Mouse (Mus musculus) gastrocnemius, adult 18-20 months (tissue): ENCODE data around the gene Rnaseh1. TPM values are rescaled to one million over a fixed set of nuclear protein-coding genes. Genes with fewer than 3 reads are reported as not detected.
A peak's percentile ranks its signal among the peaks of the same experiment; 100 is the strongest.

Experiments
- DNase-seq: peaks from one replicate; pipeline ENCODE4 v3.0.0; 2021; ENCODE audit warnings: low spot score
- total RNA-seq, 2 experiments: library from RNA; stranded (reverse); gene quantifications; 2 replicates each; pipeline ENCODE4 v1.2.3; 2021

The Rnaseh1 gene
- total RNA-seq, 2 experiments from 2014 or later: 6.6 to 7.0 TPM

DNA sequence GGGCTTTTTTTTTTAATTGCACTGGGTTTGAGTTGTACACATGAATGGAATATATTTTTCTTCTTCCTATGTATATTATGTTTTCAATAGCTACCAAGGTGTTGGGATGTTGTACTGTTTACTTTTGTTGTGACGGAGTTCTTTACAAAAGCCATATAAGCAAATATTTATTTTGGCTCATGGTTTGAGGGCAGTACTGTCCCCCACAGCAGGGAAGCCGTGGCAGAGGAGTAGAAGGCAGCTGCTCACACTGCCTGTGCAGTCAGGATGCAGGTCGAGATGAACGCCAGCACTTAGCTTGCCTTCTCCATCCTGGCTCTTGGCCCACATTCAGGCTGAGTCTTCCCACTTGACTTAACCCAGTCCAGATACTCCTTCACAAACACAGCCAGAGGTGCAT, 17.3 kb downstream of the Rnaseh1 start:
- no peak for DNase-seq

DNA sequence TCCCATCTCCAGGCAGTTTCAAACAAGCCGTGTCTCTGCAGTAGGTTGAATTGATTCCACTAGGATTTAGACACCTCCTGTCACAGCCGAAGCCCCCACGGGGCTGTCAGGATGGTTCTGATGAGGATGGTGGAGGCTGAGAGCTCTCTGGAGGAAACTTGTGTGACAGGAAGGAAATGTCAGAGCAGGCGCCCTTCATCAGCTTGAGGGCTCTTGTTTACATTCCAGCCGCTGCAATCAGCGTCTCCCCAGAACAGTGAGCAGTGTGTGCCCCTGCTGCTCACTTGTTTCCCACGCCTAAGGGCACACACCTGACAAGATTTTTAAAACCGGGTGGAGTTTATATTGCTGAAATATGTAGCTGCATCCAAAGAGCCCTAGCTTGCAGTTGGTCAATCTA, 17.9 kb downstream of the Rnaseh1 start:
- no peak for DNase-seq

DNA sequence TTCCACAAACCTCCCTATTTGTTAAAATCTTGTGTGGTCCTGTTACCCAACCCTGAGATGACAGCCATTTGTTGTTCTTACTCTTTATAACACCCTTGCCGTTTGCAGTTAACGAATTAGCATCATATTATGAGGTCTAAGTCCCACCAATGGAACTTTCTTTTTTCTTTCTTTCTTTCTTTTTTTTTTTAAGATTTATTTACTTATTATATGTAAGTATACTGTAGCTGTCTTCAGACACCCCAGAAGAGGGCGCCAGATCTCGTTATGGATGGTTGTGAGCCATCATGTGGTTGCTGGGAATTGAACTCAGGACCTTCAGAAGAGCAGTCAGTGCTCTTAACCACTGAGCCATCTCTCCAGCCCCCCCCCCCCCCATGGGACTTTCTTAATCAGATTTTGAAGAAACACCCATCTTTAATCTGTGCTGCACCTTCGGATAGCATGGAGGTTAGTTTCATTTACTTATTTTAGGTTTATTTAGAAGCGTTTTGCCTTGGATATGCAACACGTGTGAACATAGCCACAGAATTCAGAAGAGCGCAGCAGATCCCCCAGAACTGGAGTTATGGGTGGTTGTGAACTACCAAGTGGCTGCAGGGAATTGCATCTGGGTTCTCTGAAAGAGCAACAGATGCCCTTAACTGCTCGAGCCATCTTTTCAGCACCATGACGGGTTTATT, 24.8 kb downstream of the Rnaseh1 start:
- DNase-seq: no peak

DNA sequence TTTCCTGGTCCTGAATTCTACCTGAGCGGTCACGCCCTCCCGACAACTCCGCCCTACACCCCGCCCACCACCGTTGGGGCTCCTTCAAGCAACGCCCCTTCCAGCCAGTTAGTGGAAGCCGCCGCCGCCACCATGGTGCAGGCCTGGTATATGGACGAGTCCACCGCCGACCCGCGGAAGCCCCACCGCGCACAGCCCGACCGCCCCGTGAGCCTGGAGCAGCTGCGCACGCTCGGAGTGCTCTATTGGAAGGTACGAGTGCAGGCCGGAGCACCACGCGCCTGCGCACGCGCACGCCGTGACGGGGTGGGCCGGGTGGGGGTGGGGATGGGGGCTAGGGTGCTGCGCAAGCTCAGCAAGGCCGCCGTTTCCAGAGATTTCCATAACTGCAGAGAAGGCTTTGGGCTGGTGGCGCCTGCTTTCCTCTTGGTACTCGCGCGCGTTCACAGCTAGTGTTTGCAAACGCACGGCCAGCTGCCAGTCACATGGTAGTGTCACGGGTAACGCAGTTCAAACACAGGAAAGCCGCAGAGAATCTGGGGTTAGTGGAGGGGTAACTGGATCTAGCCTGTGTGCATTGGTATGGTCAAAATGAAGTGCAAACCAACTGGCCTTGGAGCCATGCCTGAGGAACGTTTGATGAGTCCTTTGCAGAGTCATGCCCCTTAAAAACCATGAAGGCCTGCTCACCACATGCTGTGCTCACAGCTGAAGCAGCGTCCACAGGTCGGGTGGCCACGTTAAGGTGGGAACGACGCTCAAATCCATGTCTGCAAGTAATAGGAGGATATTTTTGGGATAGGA, 25.9 kb downstream of the Rnaseh1 start, which contains the start of gene Adi1:
Gene Adi1 (plus strand): TSS at position 111 of the 804 bp plus-strand sequence.
- peak; percentile 74 for DNase-seq

DNA sequence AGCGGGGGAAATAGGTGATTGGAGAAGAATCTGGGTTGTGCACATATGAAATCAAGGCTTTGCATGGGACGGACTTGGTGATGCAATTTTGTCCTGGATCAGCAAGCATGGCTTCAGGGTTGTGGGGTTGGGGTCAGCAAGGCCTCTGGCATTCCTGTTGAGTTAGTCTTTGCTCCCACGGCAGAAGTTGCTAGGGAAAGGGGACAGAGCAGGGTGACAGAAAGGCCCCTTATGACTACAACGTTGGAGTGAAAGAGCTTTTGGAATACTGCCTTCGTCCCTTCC, 26.5 kb downstream of the Rnaseh1 start:
- DNase-seq: no peak

DNA sequence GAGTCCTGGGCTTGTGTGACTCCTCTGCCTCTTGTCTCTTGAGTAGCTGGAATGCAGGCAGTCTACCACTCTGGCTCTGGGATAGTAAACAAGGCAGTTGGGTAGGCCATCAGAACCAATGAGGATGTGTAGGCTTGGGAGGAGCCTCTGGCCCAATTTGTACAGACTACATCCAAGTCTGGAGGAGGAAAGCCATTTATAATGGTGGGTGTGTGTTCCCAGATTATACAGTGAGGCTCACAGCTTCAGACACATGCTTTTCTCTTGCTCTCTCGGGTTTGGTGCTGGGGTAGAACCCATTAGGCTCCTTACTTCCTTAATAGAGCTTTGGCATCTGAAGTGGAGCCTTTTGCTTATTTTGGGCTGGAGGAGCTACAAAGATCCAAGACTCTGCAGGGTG, 35.3 kb downstream of the Rnaseh1 start:
- no peak for DNase-seq

DNA sequence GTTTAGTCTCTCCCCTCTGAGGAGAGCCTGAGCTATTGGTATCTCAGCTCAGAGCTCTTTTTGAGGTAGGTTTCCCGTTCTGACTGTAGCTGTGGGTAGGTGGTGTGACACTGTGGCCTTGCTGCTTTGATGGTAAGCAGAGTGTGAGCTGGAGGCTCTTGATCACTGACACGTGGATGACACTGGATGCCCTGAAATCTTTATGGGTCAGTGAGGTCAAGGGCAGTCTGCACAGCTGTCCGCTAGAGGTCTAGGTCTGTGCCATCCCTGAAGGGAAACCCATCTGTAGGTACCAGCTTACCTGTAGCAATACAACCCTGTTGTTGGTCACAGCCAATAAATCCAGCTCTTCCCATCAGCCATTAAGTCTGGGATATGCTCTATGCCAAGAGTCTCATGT, 36.4 kb downstream of the Rnaseh1 start:
- no peak for DNase-seq

DNA sequence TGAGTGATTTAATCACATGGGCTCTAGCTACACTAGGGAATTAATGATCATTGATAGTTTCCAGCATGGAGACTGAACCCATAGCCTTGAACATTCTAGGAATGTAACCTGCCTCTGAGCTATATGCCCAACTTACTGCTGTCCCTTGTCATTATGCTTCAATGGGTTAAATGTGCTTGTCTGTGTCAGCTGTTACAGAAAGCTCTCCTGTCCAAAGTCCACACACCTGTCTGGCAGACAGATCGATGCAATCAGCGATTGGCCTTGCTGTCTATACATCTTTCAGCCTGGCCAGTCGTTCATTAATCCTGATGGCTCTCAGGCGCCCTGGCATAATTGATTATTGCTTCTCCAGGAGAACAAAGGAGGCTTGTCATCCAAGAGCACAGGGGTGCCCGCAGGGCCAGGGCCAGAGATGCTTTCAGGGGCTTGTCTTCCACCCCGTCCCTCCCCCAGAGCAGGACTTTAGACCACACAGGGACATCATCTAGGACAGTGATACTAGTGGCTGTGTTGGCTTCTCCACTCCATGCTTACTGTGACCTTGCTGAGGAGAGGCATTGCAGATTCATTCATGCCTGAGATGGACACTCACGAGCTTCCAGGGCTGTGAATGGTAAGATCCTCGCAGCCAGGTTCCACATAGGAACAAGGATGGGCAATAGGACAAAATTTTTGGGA, 36.9 kb downstream of the Rnaseh1 start:
- no peak for DNase-seq

DNA sequence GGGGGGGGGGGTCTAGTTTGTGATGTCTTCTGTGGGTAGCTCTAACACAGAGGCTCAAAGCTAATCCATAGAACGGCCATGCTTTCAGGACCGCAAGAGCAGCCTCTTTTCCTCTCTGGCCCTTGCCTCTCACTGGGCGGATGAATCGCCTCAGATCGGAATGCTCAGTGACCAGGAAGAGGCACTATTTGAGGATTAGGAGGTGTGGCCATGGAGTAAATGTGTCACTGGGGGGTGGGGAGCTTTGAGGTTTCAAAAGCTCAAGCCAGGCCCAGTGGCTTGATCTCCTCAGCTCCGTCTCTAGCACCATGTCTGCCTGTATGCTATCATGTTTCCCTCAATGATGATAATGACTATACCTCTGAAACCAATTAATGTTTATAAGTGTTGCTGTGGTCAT, 39.6 kb downstream of the Rnaseh1 start:
- no peak for DNase-seq

DNA sequence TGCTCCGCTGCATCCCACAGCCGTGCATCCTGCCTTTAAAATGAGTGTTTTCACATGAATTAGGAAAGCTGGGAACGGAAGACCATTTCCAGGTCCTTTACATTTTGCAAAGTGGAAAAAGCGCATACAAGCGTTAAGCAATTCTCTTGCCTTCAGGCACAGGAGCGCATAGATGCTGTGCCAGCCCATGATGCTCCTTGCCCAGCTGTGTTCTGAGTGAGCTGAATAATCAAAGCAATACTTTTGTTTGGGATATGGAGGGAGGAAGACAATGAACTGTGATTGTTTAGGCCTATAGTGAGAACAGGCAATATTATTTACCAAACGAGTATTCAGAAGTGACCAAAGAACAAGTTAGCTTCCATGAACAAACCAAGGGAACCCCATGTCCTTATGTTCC, 41.3 kb downstream of the Rnaseh1 start:
- no peak for DNase-seq

DNA sequence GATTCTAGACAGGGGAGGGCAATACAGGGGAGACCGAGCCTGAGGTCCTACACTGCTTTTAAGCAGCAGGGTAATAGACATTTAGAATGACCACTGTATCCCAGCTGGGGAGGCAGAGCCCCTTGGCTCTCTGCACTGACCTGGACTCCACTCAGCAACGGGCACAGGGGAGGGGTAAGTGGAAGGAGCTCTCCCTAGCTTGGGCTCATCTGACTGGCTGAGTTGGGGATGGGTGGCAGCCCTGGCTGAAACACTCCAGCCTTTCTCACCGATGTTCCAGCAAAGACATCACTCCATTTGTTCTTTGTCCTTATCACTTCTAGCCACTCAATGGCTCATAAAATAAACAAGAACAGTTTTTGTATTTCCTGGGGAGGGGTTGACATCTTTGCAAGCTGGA, 44.3 kb downstream of the Rnaseh1 start:
- no peak for DNase-seq

DNA sequence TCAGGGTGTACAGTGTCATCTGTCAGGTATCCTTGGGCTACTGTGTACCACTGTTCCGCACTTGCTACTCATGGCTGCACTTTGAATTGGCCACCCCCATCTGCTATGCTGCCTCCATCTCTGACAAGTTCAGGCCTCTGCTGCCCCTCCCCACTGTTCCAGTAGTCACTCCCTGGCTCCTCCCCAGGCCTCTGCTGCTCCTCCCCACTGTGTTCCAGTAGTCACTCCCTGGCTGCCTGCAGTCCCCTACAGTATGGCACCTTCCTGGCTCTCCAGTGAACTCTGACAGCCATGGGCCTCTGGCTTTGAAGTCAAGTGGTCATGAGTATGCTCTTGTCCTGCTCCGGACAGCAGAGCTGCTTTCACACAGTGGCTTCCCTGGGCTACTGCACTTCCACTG, 44.8 kb downstream of the Rnaseh1 start:
- no peak for DNase-seq

DNA sequence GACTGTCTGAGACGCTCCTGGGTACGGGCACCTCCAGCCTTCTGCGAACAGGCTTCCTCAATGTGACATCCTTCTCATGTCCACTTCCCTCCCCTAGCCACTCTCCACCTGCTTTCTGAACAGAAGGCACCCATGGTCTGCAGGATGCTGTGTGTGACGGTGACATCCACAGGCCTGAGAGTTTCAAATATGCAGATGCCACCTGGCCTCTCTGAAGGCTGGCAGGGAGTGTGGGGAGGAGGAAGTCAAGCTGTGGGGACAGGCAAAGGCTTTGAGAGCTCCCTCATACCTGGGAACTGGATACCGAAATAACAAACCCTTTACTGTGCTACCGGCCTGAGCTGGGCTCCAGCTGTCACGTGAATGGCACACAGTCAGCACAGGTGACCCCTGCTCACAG, 45.4 kb downstream of the Rnaseh1 start:
- DNase-seq: no peak

DNA sequence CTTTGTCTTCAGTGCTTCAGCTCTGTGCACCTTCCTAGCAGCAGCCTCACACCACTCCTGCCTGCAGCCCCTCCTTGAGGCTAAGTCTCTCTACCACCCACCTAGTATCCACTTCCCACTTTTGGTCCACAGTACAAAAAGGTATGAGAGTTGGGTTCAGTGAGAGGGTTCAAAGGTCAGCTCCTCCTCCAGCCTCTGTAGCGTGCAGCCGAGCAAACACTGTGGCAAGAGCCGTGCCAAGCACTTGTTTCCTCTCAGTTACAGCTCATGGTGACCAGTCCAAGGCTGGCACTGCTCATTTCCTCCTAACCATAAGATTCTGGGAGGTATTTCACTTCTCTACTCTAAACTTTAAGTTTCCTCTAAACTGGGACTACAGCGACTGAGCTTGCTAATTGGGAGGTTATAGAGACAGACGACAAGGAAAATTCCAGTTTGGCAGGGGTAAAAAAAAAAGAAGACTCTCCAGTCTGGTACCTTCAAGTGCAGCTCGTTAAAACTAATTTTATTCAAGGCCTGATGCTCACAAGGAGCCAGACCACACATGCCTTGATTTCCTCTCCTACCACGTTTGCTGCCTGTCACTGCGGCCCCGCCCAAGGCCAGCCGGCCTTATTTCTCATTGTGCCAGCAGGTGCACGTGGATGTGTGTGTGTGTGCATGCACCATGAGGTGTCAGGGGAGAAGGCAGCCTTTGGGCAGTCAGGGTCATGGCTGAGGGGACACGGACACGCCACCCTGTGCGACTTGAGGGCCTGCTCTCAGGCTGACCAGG, 48.6 kb downstream of the Rnaseh1 start:
- DNase-seq: no peak

DNA sequence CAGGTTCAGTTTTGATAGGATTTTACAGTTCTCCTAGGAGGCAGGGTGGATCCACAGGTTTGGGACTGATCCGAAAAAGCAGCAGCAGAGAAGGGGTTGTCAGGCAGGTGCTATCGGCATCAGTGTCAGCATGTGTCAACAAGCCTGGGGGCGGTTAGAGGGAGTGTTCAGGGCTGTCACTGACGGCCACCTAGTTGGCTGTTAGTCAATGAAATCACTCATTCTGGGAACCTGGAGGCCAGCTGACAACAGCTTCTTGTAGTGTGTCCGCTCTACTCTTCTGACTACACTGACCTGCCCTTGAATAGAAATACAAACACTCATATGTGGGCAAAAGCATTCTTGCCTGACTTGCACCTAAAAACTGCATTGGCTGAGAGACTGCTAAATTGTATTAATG, 49.7 kb downstream of the Rnaseh1 start:
- no peak for DNase-seq

DNA sequence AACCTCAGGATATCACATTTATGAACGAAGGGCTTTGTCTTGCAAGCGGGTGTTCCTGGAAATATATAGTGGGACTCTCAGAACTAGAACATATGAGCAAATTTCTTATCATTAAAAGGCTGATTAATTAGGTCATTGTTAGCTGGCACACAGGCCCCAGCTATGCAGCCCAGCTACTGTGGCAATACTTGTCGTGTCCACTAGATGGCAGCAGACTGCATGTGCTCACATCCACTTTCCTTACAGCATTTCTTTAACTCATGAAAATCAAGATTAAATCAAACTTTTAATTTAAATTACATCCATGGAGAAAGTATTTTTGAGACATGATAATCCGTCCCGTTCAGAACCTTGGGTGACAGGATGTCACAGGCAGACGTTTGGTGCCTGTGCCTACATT, 50.3 kb downstream of the Rnaseh1 start:
- peak; percentile 70 for DNase-seq

DNA sequence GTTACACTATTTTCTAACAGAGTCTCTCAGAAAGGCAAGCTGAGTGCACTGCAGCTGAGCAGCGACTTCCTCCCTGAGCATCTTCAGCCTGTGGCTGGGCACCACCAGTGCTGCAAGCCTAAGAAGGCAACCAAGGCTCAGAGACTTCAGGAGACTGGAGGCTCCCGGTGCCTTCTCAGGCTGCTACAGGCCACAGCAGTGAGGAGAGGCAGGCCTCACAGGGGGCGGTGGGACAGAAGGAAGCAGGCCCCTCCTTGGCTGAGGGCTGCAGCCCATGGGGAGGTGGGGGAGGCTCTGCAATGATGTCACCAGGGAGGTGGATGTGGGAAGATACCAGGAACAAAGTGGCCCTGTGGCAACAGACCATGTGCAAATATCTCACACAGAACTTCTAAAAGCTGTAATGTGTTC, 50.7 kb downstream of the Rnaseh1 start:
- peak; percentile 16 for DNase-seq

DNA sequence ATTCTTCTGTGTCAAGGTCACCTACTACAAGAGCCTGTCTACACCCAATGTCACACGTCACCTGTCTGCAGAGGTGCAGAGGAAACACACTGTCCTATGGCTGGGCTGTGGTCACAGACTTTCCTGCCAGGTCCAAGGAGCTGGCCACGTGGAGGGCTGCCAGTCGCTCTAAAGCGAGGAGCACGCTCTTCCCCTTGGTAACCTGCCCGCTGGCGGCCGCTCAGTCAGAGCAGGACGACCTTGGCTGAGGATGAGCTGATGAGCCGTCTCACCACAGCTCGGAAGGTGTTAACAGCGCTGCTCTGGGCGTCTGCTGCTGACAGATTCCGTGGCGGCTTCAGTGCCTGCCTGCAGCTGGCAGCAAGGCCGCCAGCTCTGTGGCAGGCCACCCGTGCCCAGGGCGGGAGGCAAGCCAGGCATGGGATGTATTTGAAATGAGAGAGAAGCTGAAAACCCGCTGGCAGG, 51.2 kb downstream of the Rnaseh1 start:
- peak; percentile 89 for DNase-seq

DNA sequence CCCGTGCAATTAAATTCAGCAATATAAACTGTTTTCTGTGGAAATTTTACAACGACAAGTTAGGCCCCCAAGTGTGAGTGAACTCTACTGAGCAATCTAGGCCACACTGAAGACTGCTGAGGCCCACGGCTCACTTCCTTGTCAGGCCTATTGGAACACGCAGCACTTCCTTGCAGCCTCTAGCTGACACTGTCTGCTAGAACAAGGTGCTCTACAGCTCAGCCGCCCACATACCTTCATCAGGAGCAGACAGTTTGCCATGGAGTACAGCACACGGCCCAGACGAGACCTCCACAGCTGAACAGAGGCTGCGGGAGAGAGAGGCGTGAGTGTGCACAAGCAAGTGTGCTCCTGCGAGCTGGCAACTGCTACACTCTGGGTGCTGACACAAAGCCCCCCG, 51.9 kb downstream of the Rnaseh1 start:
- no peak for DNase-seq

DNA sequence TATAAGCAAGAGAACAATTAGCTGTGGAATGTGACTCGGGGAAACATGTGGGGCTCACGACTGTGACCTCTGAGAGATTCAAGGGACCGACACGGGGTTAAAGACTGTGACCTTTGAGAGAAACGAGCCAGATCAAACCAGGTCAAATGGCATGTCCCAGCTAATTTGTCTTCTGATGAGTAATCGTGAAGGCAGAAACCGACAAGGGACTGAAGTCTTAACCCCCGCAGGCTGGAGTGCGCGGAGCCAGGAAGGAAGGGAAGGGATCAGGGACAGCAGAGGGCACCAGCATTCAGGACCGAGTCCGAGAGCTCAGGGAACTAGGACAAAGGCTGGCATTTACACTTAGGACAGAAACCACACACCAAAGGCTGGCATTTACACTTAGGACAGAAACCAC, 55.0 kb downstream of the Rnaseh1 start:
- no peak for DNase-seq

DNA sequence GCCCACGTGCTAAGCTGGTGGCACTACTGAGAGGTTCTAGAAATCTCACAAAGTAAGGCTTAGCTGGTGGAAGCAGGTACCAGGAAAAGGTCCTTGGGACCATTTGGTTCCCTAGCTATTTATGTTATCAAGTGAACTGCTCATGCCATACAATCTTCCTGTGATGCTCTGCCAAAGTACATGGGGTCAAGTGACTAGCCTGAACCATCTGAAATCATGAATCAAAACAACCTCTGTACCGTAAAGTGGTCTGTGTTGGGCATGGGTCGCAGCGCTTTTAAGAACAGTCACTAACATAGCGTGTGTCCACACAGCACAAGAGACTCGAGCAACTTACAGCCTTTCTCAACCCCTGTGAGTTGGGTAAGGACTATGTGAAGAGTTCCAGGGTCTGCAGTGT, 55.8 kb downstream of the Rnaseh1 start:
- no peak for DNase-seq

DNA sequence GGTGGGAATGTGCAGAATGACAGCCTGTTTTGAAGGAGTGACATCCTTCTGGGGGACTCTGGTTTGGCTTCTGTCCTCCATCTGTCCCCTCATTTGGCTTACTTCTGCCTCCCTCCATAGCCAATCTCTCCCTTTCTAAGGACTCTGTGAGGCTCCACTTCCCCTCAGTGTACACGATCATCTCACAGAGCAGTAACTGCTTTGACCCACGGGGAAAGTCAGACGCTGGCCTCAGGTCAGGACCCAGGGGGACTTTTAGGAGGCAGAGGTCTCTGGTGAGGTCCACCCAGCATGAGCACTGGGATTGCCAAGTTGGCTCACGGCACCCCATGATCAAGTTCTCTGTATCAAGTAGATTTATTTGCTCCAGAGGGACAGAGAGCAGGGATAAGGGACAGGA, 58.8 kb downstream of the Rnaseh1 start:
- no peak for DNase-seq
